Mouse (Mus musculus): ENCODE data around the gene Cdkal1.

- no peak for TF ChIP-seq CTCF (IDR thresholded peaks at IDR 0.05; ENCODE audit: control insufficient read depth, insufficient read depth, low read length)
- no peak for TF ChIP-seq POLR2A (IDR thresholded peaks at IDR 0.05; ENCODE audit: borderline replicate concordance, control insufficient read depth, low read depth, low read length)
Observed at GRCm38 (mm10) chr13:29833751-29834150, 21.7 kb downstream of the Cdkal1 start.
